Mouse (Mus musculus): Measurements from ENCODE around the gene Bcl2l2. TPM values are rescaled to one million over a fixed set of nuclear protein-coding genes. Genes with fewer than 3 reads are reported as not detected.

The Bcl2l2 gene
- total and polyA plus RNA-seq, 3 experiments = 12.5 to 18.8 TPM; not detected in 1

- Histone ChIP-seq H3K9me3 (replicated peaks; ENCODE audit: insufficient read depth, low read length) (no peaks in the 10 kb centered on the region), H3K4me3 (ENCODE audit: control insufficient read depth in 1 of 2, insufficient read depth in 1 of 2, low read depth in 2 of 2, low read length in 2 of 2) (no peak within 1 kb of the TSS), H3K27me3 (ENCODE audit: control insufficient read depth in 1 of 2, insufficient read depth in 2 of 2, low read length in 2 of 2) (peaks cover 0 to 4% of the 10 kb centered on the region in 2 experiments; a peak in 3 of 4 replicates), H3K79me2 (ENCODE audit: control insufficient read depth, insufficient read depth, low read length, poor library complexity) (no peaks in the 10 kb centered on the region), H3K36me3 (ENCODE audit: control insufficient read depth in 1 of 2, insufficient read depth in 2 of 2, low read length in 2 of 2) (peaks cover 0 to 5% of the 10 kb centered on the region in 2 experiments; a peak in 1 of 4 replicates), H3K9ac (ENCODE audit: control insufficient read depth, low read depth, low read length, poor library complexity, severe bottlenecking) (no peak within 1 kb of the TSS), H3K27ac (ENCODE audit: control insufficient read depth, low read depth, low read length) (no peak within 1 kb of the TSS), H3K4me1 (ENCODE audit: control insufficient read depth in 1 of 2, insufficient read depth in 2 of 2, low read length in 2 of 2) (peaks cover 0 to 8% of the 10 kb centered on the region in 2 experiments; a peak in 1 of 4 replicates)
- TF ChIP-seq SIN3A (IDR thresholded peaks at IDR 0.05; ENCODE audit: low read length) (no peak), MYC (IDR thresholded peaks at IDR 0.05; ENCODE audit: low read depth, low read length) (no peak), RAD21 (IDR thresholded peaks at IDR 0.05; ENCODE audit: low read depth, low read length) (no peak), USF2 (IDR thresholded peaks at IDR 0.05; ENCODE audit: borderline replicate concordance in 1 of 2, insufficient read depth in 1 of 2, low read depth in 1 of 2, low read length in 2 of 2) (no peak), POLR2AphosphoS5 (IDR thresholded peaks at IDR 0.05; ENCODE audit: borderline replicate concordance, low read depth, low read length) (no peak), TCF12 (IDR thresholded peaks at IDR 0.05; ENCODE audit: low read depth, low read length) (no peak), ELF1 (IDR thresholded peaks at IDR 0.05; ENCODE audit: low read depth, low read length) (no peak), UBTF (IDR thresholded peaks at IDR 0.05; ENCODE audit: borderline replicate concordance, insufficient read depth, low read depth, low read length) (no peak), SMC3 (IDR thresholded peaks at IDR 0.05; ENCODE audit: low read depth, low read length) (no peak)
- peak; percentile 33 for DNase-seq (ENCODE audit: low read depth, low spot score)
Measured at GRCm38 (mm10) chr14:54932645-54933150, 49.5 kb downstream of the Bcl2l2 start, which contains the start of gene Il25. Il25 (plus strand) TSS chr14:54932695.

GRCm38 (mm10) chr14:54935904-54936830, 53.0 kb downstream of the Bcl2l2 start, which contains the start of gene Cmtm5:
Cmtm5 (plus strand) TSS chr14:54936261.
- peaks cover 0 to 8% of the 10 kb centered on the region in 2 experiments; a peak in 1 of 4 replicates for H3K4me1 ChIP-seq (ENCODE audit: control insufficient read depth in 1 of 2, insufficient read depth in 2 of 2, low read length in 2 of 2)
- H3K9ac ChIP-seq (ENCODE audit: control insufficient read depth, low read depth, low read length, poor library complexity, severe bottlenecking) = no peak within 1 kb of the TSS
- TF ChIP-seq CTCF (IDR thresholded peaks at IDR 0.05 in 2 of 3, conservative IDR thresholded peaks at IDR 0.05 in 1 of 3; ENCODE audit: control insufficient read depth in 1 of 3, insufficient read depth in 1 of 3, low read depth in 2 of 3, low read length in 3 of 3, poor library complexity in 1 of 3, severe bottlenecking in 1 of 3) (0 out of 6 replicates have a peak, but pooled peaks of 1 of the 3 experiments have one; percentile 6), HCFC1 (IDR thresholded peaks at IDR 0.05; ENCODE audit: low read depth, low read length) (no peak)
- H3K27me3 ChIP-seq (ENCODE audit: control insufficient read depth in 1 of 2, insufficient read depth in 2 of 2, low read length in 2 of 2) = peaks cover 0 to 1% of the 10 kb centered on the region in 2 experiments; a peak in 3 of 4 replicates
- H3K9me3 ChIP-seq (replicated peaks; ENCODE audit: insufficient read depth, low read length) = no peaks in the 10 kb centered on the region
- H3K4me3 ChIP-seq (ENCODE audit: control insufficient read depth in 1 of 2, insufficient read depth in 1 of 2, low read depth in 2 of 2, low read length in 2 of 2) = no peak within 1 kb of the TSS
- no peaks in the 10 kb centered on the region for H3K79me2 ChIP-seq (ENCODE audit: control insufficient read depth, insufficient read depth, low read length, poor library complexity)
- DNase-seq (ENCODE audit: low read depth, low spot score) = no peak
- H3K27ac ChIP-seq (ENCODE audit: control insufficient read depth, low read depth, low read length) = no peak within 1 kb of the TSS
- H3K36me3 ChIP-seq (ENCODE audit: control insufficient read depth in 1 of 2, insufficient read depth in 2 of 2, low read length in 2 of 2) = peaks cover 0 to 5% of the 10 kb centered on the region in 2 experiments; a peak in 1 of 4 replicates
